ENCODE assay signal across 9 mouse cellular contexts in genomic region chr8:115249688-115250366, GRCm38 (mm10).
DNase-seq lines count a peak whose midpoint lies in the region; ATAC-seq and TF ChIP-seq lines count a peak whose summit lies in the region.
"Had no signal": no experiment of that assay in that cellular context is flagged by ENCODE, and none has a peak within 500 bp of the region (broad histone marks: within the 10 kb centered on the region; RNA-seq: fewer than 3 reads in every experiment).

No protein-coding gene starts in this region.

- 29% methylated on average over 22 of the region's 22 CpGs for WGBS in embryonic facial prominence, embryonic 14.5 days
- 38% methylated on average over 22 of the region's 22 CpGs for WGBS in intestine, embryonic 14.5 days
- WGBS in lung, postnatal 0 days = 43% methylated on average over 22 of the region's 22 CpGs

- H3K27ac ChIP-seq in left cerebral cortex, adult 2 months = no peak overlapping the region
- H3K27ac ChIP-seq in embryonic facial prominence, embryonic 14.5 days (replicated peaks; ENCODE audit: low read depth, low read length) = no peak overlapping the region
- H3K27ac ChIP-seq in intestine, embryonic 14.5 days (ENCODE audit: low read depth) = no peak overlapping the region
- H3K27ac ChIP-seq in lung, postnatal 0 days (ENCODE audit: low read length) = no peak overlapping the region

- no peaks in the 10 kb centered on the region for H3K4me1 ChIP-seq in embryonic facial prominence, embryonic 14.5 days (ENCODE audit: control insufficient read depth, insufficient read depth, low read length)
- peaks cover 7% of the 10 kb centered on the region; the same call in 1 of the 2 replicates for H3K4me1 ChIP-seq in intestine, embryonic 14.5 days (replicated peaks; ENCODE audit: control insufficient read depth, insufficient read depth, low read length)
- H3K4me1 ChIP-seq in lung, postnatal 0 days (ENCODE audit: insufficient read depth, low read depth, low read length) = 0 out of 2 replicates have a peak, but pooled peaks cover 7% of the 10 kb centered on the region

- TF ChIP-seq EP300 in lung, postnatal 0 days (IDR thresholded peaks at IDR 0.05) = no peak

- H3K9me3 ChIP-seq in embryonic facial prominence, embryonic 14.5 days (ENCODE audit: control insufficient read depth, low read length) = no peaks in the 10 kb centered on the region
- peaks cover 3% of the 10 kb centered on the region; the same call in 1 of the 2 replicates for H3K9me3 ChIP-seq in intestine, embryonic 14.5 days (ENCODE audit: control insufficient read depth, low read length)
- no peaks in the 10 kb centered on the region for H3K9me3 ChIP-seq in lung, postnatal 0 days (ENCODE audit: low read length)

- H3K27me3 ChIP-seq in embryonic facial prominence, embryonic 14.5 days (replicated peaks; ENCODE audit: control insufficient read depth, insufficient read depth, low read length) = no peaks in the 10 kb centered on the region
- no peaks in the 10 kb centered on the region for H3K27me3 ChIP-seq in intestine, embryonic 14.5 days (replicated peaks; ENCODE audit: control insufficient read depth, insufficient read depth, low read length)
- no peaks in the 10 kb centered on the region for H3K27me3 ChIP-seq in lung, postnatal 0 days (replicated peaks; ENCODE audit: insufficient read depth, low read length)
- H3K27me3 ChIP-seq: Patski had no signal

- peak overlapping the region; percentile 26; the same call in 1 of the 2 replicates for H3K9ac ChIP-seq in embryonic facial prominence, embryonic 14.5 days (ENCODE audit: low read depth, low read length)
- H3K9ac ChIP-seq in intestine, embryonic 14.5 days (ENCODE audit: low read length) = no peak overlapping the region
- H3K9ac ChIP-seq in lung, postnatal 0 days (replicated peaks; ENCODE audit: low read depth) = no peak overlapping the region

- no peak for TF ChIP-seq CTCF in left cerebral cortex, adult 2 months (IDR thresholded peaks at IDR 0.05)
- no peak for TF ChIP-seq CTCF in lung, postnatal 0 days (IDR thresholded peaks at IDR 0.05)

- peak overlapping the region; percentile 26; the same call in 1 of the 2 replicates for H3K4me3 ChIP-seq in left cerebral cortex, adult 2 months
- peak overlapping the region; percentile 4; the same call in 1 of the 2 replicates for H3K4me3 ChIP-seq in embryonic facial prominence, embryonic 14.5 days (ENCODE audit: low read depth, low read length)
- no peak overlapping the region for H3K4me3 ChIP-seq in intestine, embryonic 14.5 days (ENCODE audit: low read depth, low read length)
- H3K4me3 ChIP-seq in lung, postnatal 0 days (ENCODE audit: low read depth, low read length) = peak overlapping the region; percentile 3; the same call in 1 of the 2 replicates

- intact Hi-C loops in left cerebral cortex, adult 2 months (cut with DNase I) = no loop called here

- no peaks in the 10 kb centered on the region for H3K36me3 ChIP-seq in embryonic facial prominence, embryonic 14.5 days (ENCODE audit: control insufficient read depth, insufficient read depth, low read length)
- H3K36me3 ChIP-seq in intestine, embryonic 14.5 days (ENCODE audit: control insufficient read depth, insufficient read depth, low read length) = no peaks in the 10 kb centered on the region
- no peaks in the 10 kb centered on the region for H3K36me3 ChIP-seq in lung, postnatal 0 days (ENCODE audit: insufficient read depth, low read length)

- DNase-seq in left cerebral cortex, adult 2 months (ENCODE audit: extremely low spot score in 1 of 2, low spot score in 2 of 2) = peak in 1 of 2 experiments; percentile 17
- no peak for DNase-seq in left cerebral cortex, adult 11 months (ENCODE audit: low spot score)
- DNase-seq in embryonic facial prominence, embryonic 14.5 days (ENCODE audit: low spot score) = no peak
- DNase-seq in intestine, embryonic 14.5 days (ENCODE audit: low spot score) = no peak
- no peak for DNase-seq in lung, postnatal 0 days (ENCODE audit: low spot score)
- peak; percentile 56 for DNase-seq in testis, postnatal 10 days (ENCODE audit: low spot score)

- peak; percentile 50; the same call in 1 of the 2 replicates for ATAC-seq in embryonic facial prominence, embryonic 14.5 days (ENCODE audit: low read depth)
- ATAC-seq in intestine, embryonic 14.5 days (replicated peaks; ENCODE audit: low FRiP score, low TSS enrichment, low read depth) = no peak
- no peak for ATAC-seq in lung, postnatal 0 days
- no peak for ATAC-seq in frontal cortex, adult (ENCODE audit: low TSS enrichment)
- no peak for ATAC-seq in erythroid progenitor cell, adult 5-6 weeks (replicated peaks; ENCODE audit: low FRiP score, poor library complexity, severe bottlenecking)
- ATAC-seq: Patski had no signal

- H3K4me2 ChIP-seq in embryonic facial prominence, embryonic 14.5 days (ENCODE audit: low read depth, low read length) = peak overlapping the region; percentile 47
- peak overlapping the region; percentile 47 for H3K4me2 ChIP-seq in intestine, embryonic 14.5 days (ENCODE audit: low read length)
- H3K4me2 ChIP-seq in lung, postnatal 0 days (replicated peaks; ENCODE audit: low read depth, low read length) = peak overlapping the region; percentile 39
